Mouse (Mus musculus): ENCODE measurements around the gene Aspg. TPM values are rescaled to one million over a fixed set of nuclear protein-coding genes. Genes with fewer than 3 reads are reported as not detected.

Aspg gene
- polyA plus RNA-seq, 1 experiment from 2014 or later: 1.4 TPM

MicroRNAs within 50 kb of the gene (microRNA counts, 519-probe panel; counts per million panel counts)
- microRNA mmu-miR-203: 3,834 counts per million, percentile 88 among the panel's probes with 10 or more counts

Small RNA genes within 50 kb of the gene (microRNA-seq; reads per million reads assigned to microRNA genes)
- gene Mir203 (ENCODE audit: borderline number of aligned reads) (38,999 reads per million, percentile 99 among the genes with 10 or more reads in this experiment), gene Mir3073a (ENCODE audit: borderline number of aligned reads) (not detected), gene Mir3073b (ENCODE audit: borderline number of aligned reads) (not detected)

Other genes with a start within 250 kb of the Aspg start
- gene Ppp1r13b, start 198.6 kb upstream of the Aspg start, polyA plus RNA-seq (2014; fragmentation: Nextera tagmentation; extraction: Ambion mirVana): 15.3 and 17.2 TPM in 2 replicates
- 670 and 799 TPM in 2 replicates for gene Atp5mpl, start 139.7 kb upstream of the Aspg start, polyA plus RNA-seq (2014; fragmentation: Nextera tagmentation; extraction: Ambion mirVana)
- 0.21 and 0.34 TPM in 2 replicates for gene Tdrd9, start 135.1 kb upstream of the Aspg start, polyA plus RNA-seq (2014; fragmentation: Nextera tagmentation; extraction: Ambion mirVana)
- not detected in 2 replicates for gene Rd3l, start 125.4 kb upstream of the Aspg start, polyA plus RNA-seq (2014; fragmentation: Nextera tagmentation; extraction: Ambion mirVana)
- 4.0 TPM in 2 replicates for gene Kif26a, start 39.5 kb downstream of the Aspg start, polyA plus RNA-seq (2014; fragmentation: Nextera tagmentation; extraction: Ambion mirVana)

All from embryonic facial prominence, embryonic 14.5 days (tissue).